Mouse (Mus musculus) embryonic fibroblast, embryonic 13.5 days (primary cell): ENCODE results near the gene Acat1.

Experiments used
- CTCF ChIP-seq: IDR thresholded peaks from 2 replicates; pipeline ENCODE4 v1.5.1; 2011; ENCODE audit warnings: mild to moderate bottlenecking, control low read depth, low read length, moderate library complexity, borderline replicate concordance; ENCODE audit not compliant: insufficient read depth
- POLR2A ChIP-seq: IDR thresholded peaks from 2 replicates; pipeline ENCODE4 v1.6.1; 2011; ENCODE audit warnings: low read depth, mild to moderate bottlenecking, control low read depth, low read length, moderate library complexity

GRCm38 (mm10) chr9:53607816-53608215 lies 2.4 kb downstream of the Acat1 start:
- no peak for TF ChIP-seq CTCF
- no peak for TF ChIP-seq POLR2A
